Mouse (Mus musculus) left cerebral cortex, adult 2 months (tissue): ENCODE measurements around the gene Fam192a. TPM values are rescaled to one million over a fixed set of nuclear protein-coding genes. Genes with fewer than 3 reads are reported as not detected.

ENCODE experiments used
- DNase-seq, 2 experiments: peaks; one replicate each; pipeline ENCODE4 v3.0.0; 2021 to 2022; ENCODE audit warnings: low spot score in 2 of 2, mixed read lengths in 1 of 2; ENCODE audit errors: extremely low spot score in 1 of 2
- H3K27ac ChIP-seq: fragments of 200-600 bp; 2 replicates; pipeline ENCODE4 v1.8.1; 2022
- H3K4me3 ChIP-seq: fragments of 200-600 bp; 2 replicates; pipeline ENCODE4 v1.8.1; 2022
- CTCF ChIP-seq: fragments of 200-600 bp; IDR thresholded peaks from 2 replicates; pipeline ENCODE4 v1.8.1; 2022; ENCODE audit warnings: antibody characterized with exemption, mild to moderate bottlenecking, moderate library complexity
- intact Hi-C: fragments of 180-260 bp; cut with DNase I; formaldehyde crosslinking; loops from one replicate; pipeline ENCODE4 v1.15.1; 2025
- total RNA-seq, 2 experiments: library from RNA; stranded (reverse); gene quantifications; 2 replicates each; pipeline ENCODE4 v1.2.3; 2021

Gene Fam192a
- total RNA-seq, 2 experiments from 2014 or later, result 34.8 to 38.3 TPM

DNA sequence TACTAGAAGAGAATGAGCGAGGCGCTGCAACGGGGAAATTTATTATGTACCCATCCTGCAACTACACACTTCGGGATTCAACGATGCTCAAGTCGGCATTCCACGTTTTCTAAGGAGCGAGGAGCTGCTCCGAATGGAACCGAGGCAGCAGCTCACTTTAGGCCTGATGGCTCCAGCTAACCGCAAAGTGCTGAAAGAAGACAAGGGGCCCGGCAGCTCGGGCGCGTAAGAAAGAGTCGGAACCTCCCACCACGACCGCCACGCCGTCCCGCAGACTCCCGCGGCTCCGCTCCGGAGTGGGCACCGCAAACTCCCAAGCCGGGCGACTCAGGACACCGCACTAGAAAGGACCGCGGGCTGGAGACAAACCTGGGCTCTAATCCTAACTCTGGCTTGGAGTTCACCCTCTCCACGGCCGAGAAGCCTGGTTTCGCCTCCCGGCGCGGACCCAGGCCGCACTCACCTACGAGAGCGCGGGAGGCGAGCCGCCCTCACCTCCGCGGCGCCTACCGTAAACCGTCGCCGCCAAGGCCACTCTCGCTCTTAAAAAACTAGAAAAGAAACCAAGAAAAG lies 677 bp downstream of the Fam192a start:
- intact Hi-C loops, result loop anchor here (5.0 kb wide), 1 partner anchor 211 kb away; the partner anchor contains the start of gene Ccl17
- peak in 1 of 2 experiments; percentile 41 for DNase-seq
- peak overlapping the region; percentile 99 for H3K4me3 ChIP-seq
- TF ChIP-seq CTCF, result no peak
- peak overlapping the region; percentile 91 for H3K27ac ChIP-seq

- Histone ChIP-seq H3K27ac (no peak overlapping the region), H3K4me3 (peak overlapping the region; percentile 99)
- no peak for DNase-seq
- intact Hi-C loops, result loop anchor here (5.0 kb wide), 1 partner anchor 212 kb away; the partner anchor contains the start of gene Ccl17
- TF ChIP-seq CTCF, result no peak
These were observed 1.3 kb downstream of the Fam192a start for GRCm38 (mm10) chr8:94600478-94600877.

DNA sequence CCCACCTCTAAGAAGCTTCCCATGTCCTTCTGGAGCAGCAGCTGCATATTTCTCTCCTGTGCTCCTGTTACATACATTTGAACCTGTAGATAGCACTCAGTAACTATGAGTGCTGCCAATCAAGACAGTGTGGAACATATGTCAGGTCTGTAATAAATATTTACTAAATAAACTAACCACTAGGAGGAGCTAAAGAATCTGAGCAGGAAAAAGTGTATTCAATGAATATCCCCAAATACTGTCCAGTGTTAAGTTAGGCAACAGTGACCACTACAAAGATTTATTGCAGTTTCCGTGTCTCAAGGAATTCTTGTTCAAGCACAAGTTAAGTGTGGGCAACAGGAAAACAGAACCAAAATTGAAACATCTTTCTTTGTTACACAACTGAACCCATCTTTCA lies 7.6 kb downstream of the Fam192a start:
- Histone ChIP-seq H3K4me3 (no peak overlapping the region), H3K27ac (no peak overlapping the region)
- DNase-seq, result no peak
- intact Hi-C loops, result no loop called here
- TF ChIP-seq CTCF, result peak; percentile 61

GRCm38 (mm10) chr8:94591691-94592090 lies 10.1 kb downstream of the Fam192a start:
- TF ChIP-seq CTCF, result no peak
- intact Hi-C loops, result loop anchor here (2.0 kb wide), 1 partner anchor 111 kb away; no protein-coding TSS in a partner anchor
- no peak overlapping the region for H3K4me3 ChIP-seq
- no peak overlapping the region for H3K27ac ChIP-seq
- no peak for DNase-seq

DNA sequence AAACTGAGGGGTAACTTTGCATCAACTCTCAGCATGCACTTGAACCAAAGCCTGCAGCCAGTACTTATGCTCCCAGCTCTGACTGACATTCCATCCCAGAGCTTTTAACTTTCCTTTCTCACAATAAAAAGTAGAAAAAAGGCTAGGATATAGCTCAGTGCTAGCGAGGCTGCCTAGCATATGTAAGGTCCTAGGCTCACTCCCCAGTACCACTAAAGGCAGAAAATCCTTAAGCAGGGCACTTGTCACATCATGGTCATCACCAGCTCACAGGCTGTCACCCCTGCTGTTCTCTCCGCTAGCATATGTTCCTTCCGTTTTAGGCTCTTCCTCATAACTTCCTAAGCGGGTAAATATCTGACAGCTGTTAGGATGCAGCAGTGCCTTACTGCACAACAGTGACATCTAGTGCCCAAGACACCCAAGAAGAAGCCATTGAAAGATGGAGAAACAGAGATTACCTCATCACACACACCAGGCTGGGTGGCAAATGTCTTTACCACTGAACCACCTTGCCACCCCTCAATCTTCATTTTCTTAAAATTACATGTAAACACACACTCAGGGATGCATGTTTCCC lies 17.5 kb downstream of the Fam192a start:
- DNase-seq, result peak; percentile 57 to 61
- peak; percentile 81 for TF ChIP-seq CTCF
- Histone ChIP-seq H3K27ac (no peak overlapping the region), H3K4me3 (no peak overlapping the region)
- intact Hi-C loops, result loop anchor here (1.0 to 5.0 kb wide), 3 partner anchors 56 to 242 kb away; no protein-coding TSS in a partner anchor

DNA sequence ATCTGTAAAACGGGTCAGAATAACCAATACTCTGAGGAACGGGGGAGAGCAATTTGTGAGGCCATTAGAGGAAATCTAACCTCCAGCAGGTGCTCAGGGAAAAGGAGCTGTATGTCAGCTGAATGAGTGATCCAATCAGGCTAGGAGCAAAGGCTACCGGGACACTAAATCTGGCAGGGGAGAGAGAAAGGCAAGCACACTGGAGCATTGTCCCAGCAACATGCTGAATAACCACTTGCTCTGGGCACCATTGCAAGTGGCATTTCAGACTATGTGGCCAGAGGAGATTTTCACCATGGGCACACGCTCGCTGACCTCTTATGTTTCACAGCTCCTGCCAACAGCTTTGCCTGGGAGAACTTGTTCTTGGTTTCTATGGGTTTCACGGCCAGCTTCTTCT lies 19.2 kb downstream of the Fam192a start:
- Histone ChIP-seq H3K4me3 (no peak overlapping the region), H3K27ac (no peak overlapping the region)
- TF ChIP-seq CTCF, result no peak
- no peak for DNase-seq
- intact Hi-C loops, result loop anchor here (5.0 kb wide), 1 partner anchor 240 kb away; no protein-coding TSS in a partner anchor

GRCm38 (mm10) chr8:94581820-94582483 lies 19.8 kb downstream of the Fam192a start:
- intact Hi-C loops, result loop anchor here (5.0 kb wide), 1 partner anchor 240 kb away; no protein-coding TSS in a partner anchor
- Histone ChIP-seq H3K4me3 (no peak overlapping the region), H3K27ac (no peak overlapping the region)
- TF ChIP-seq CTCF, result no peak
- DNase-seq, result no peak

GRCm38 (mm10) chr8:94575148-94575547 lies 26.6 kb downstream of the Fam192a start:
- intact Hi-C loops, result no loop called here
- Histone ChIP-seq H3K27ac (no peak overlapping the region), H3K4me3 (no peak overlapping the region)
- no peak for TF ChIP-seq CTCF
- no peak for DNase-seq

DNA sequence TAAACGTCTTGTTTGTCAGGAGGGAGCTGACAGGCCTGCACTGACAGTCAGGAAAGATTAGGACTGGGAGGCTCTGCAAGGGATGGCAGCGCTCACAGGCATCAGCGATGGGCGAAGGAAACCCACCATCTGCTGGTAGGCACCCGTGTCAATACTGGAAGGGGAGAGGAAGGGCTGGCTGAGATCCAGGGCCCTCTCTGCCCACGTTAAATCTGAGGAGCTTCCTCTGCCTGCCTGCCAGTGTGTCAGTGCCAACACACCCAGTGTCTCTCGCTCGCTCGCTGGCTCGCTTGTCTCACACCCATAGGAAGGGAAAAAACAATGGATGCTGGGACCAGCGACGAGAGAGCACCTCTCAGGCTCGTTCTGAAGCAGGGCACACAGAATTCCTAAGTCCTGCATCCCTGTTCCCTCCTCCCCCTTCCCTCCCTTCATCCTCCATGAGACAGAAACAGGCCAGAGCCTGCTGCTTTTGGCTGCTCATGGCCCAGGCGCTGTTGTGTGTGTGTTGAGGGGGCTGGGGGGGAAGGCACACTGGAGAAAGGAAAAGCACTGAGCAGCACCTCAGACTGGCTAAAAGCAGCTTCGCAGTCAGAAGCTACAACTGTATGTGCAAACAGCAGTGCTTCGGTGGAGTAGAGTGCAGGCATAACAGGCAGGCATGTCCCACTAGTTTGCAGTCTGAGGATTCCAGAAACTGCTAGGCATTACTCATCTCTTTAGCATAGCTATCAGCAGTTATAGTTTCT lies 27.5 kb downstream of the Fam192a start:
- no peak for TF ChIP-seq CTCF
- Histone ChIP-seq H3K4me3 (no peak overlapping the region), H3K27ac (peak overlapping the region; percentile 42; the same call in 1 of the 2 replicates)
- intact Hi-C loops, result no loop called here
- DNase-seq, result peak; percentile 64 to 76

- intact Hi-C loops, result no loop called here
- DNase-seq, result no peak
- no peak for TF ChIP-seq CTCF
These were observed 29.9 kb downstream of the Fam192a start for GRCm38 (mm10) chr8:94571896-94572295.

GRCm38 (mm10) chr8:94569419-94569818 lies 32.4 kb downstream of the Fam192a start:
- no peak for TF ChIP-seq CTCF
- H3K4me3 ChIP-seq, result no peak overlapping the region
- no peak for DNase-seq
- intact Hi-C loops, result no loop called here
- no peak overlapping the region for H3K27ac ChIP-seq

More at GRCm38 (mm10) chr8:94571896-94572295, 29.9 kb downstream of the Fam192a start:
- H3K4me3 ChIP-seq, result no peak overlapping the region
- H3K27ac ChIP-seq, result no peak overlapping the region
